Mouse (Mus musculus) cortical plate, adult 2 months (tissue): ENCODE results near the gene Tnfsf10.

Experiments
- CTCF ChIP-seq: fragments of 200-500 bp; IDR thresholded peaks from 2 replicates; pipeline ENCODE4 v1.5.1; 2011; ENCODE audit warnings: mild to moderate bottlenecking, control low read depth, low read length; ENCODE audit not compliant: insufficient read depth; ENCODE audit errors: extremely low read depth
- POLR2A ChIP-seq: fragments of 200-500 bp; IDR thresholded peaks from 2 replicates; pipeline ENCODE4 v1.6.1; 2011; ENCODE audit warnings: mild to moderate bottlenecking, low read length, control low read depth; ENCODE audit not compliant: insufficient read depth; ENCODE audit errors: extremely low read depth

GRCm38 (mm10) chr3:27284227-27284626 lies 32.6 kb upstream of the Tnfsf10 start:
- TF ChIP-seq POLR2A (no peak), CTCF (no peak)
